Mouse (Mus musculus): ENCODE results near the gene Olfr1484. TPM values are rescaled to one million over a fixed set of nuclear protein-coding genes. Genes with fewer than 3 reads are reported as not detected.
"Not testable (repeated sequence)": the region's sequence is repeated elsewhere in the genome, so short reads cannot be mapped to it uniquely, and the experiment has no call there.

The Olfr1484 gene
- polyA plus RNA-seq (2015; fragmentation: Nextera tagmentation; extraction: Ambion mirVana): not detected in 2 replicates

DNA sequence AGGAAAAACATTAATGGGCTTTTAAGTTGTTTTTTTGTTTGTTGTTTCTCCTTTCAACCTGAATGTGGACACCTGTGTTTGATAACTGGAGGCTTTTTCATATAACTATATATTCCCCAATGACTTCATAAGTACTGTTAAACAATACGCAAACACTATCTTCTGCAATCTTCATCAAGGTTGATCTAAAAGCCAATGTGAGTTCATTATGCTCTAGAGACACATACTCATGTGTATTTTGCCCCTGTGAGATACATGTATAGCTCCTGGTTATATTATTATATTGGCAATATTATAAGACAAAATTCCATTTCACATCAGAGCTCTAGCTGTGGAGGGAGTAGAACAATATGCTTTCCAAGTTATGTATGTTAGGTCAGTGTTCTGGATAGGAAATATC lies at the start of gene Olfr1484:
Olfr1484 (plus strand) TSS at position 301 of the 400 bp plus-strand sequence.
- no peak within 1 kb of the TSS for H3K4me2 ChIP-seq (ENCODE audit: low read depth, low read length)
- WGBS (ENCODE audit: insufficient replicate concordance): 79% methylated on average over 1 of the region's 1 CpGs

GRCm38 (mm10) chr19:13617075-13617474 lies 33.8 kb downstream of the Olfr1484 start, which contains the start of gene Olfr1487:
TSS of gene Olfr1487 (plus strand) at chr19:13617375.
- H3K9me3 ChIP-seq (ENCODE audit: low read length); H3K4me3 ChIP-seq (ENCODE audit: low read depth, low read length); H3K9ac ChIP-seq (replicated peaks); H3K27ac ChIP-seq (ENCODE audit: low read depth); H3K4me2 ChIP-seq (ENCODE audit: low read depth, low read length); H3K27me3 ChIP-seq (ENCODE audit: insufficient read depth, low read length); DNase-seq; ATAC-seq; H3K36me3 ChIP-seq (replicated peaks; ENCODE audit: insufficient read depth, low read length); H3K4me1 ChIP-seq (ENCODE audit: insufficient read depth): not testable (repeated sequence)
- 81% methylated on average over 2 of the region's 2 CpGs for WGBS (ENCODE audit: insufficient replicate concordance)

More for the DNA sequence above, at the start of gene Olfr1484:
- Histone ChIP-seq H3K4me1 (ENCODE audit: insufficient read depth) (no peaks in the 10 kb centered on the region), H3K27me3 (ENCODE audit: insufficient read depth, low read length) (no peaks in the 10 kb centered on the region), H3K36me3 (replicated peaks; ENCODE audit: insufficient read depth, low read length) (no peaks in the 10 kb centered on the region), H3K4me3 (ENCODE audit: low read depth, low read length) (no peak within 1 kb of the TSS), H3K9ac (replicated peaks) (no peak within 1 kb of the TSS), H3K27ac (ENCODE audit: low read depth) (no peak within 1 kb of the TSS), H3K9me3 (ENCODE audit: low read length) (no peaks in the 10 kb centered on the region)
- DNase-seq: no peak
- no peak for ATAC-seq
- TF ChIP-seq EP300 (IDR thresholded peaks at IDR 0.05; ENCODE audit: low read depth): no peak
- no peak for TF ChIP-seq CTCF (IDR thresholded peaks at IDR 0.05; ENCODE audit: low read depth)

DNA sequence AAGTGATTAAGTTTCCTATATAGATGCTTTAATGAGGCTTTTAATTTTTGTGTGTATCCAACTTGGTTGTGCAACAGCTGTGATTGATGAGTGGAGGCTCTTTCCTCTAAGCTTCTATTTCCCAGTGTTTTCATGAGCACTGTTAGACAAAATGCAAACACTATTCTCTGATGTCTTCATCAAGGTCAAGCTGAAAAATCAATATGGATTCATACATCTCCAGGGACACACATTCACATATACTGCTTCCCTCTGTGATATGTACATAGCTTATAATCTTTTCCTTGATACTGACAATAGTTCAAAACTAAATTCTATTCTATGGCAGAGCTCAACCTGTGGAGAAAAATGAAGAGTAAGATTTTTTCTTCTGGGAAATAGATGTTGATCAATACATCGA lies 48.0 kb downstream of the Olfr1484 start, which contains the start of gene Olfr1489:
Olfr1489 (plus strand) TSS at position 301 of the 400 bp plus-strand sequence.
- H3K9me3 ChIP-seq (ENCODE audit: low read length): peaks cover 2% of the 10 kb centered on the region; the same call in 1 of the 2 replicates
- 68% methylated on average over 1 of the region's 1 CpGs for WGBS (ENCODE audit: insufficient replicate concordance)
- no peak within 1 kb of the TSS for H3K4me3 ChIP-seq (ENCODE audit: low read depth, low read length)
- no peak within 1 kb of the TSS for H3K4me2 ChIP-seq (ENCODE audit: low read depth, low read length)
- H3K9ac ChIP-seq (replicated peaks): no peak within 1 kb of the TSS
- no peaks in the 10 kb centered on the region for H3K36me3 ChIP-seq (replicated peaks; ENCODE audit: insufficient read depth, low read length)
- H3K4me1 ChIP-seq (ENCODE audit: insufficient read depth): no peaks in the 10 kb centered on the region
- no peak for TF ChIP-seq CTCF (IDR thresholded peaks at IDR 0.05; ENCODE audit: low read depth)
- no peak for TF ChIP-seq EP300 (IDR thresholded peaks at IDR 0.05; ENCODE audit: low read depth)
- ATAC-seq (no peak), DNase-seq (no peak)
- no peaks in the 10 kb centered on the region for H3K27me3 ChIP-seq (ENCODE audit: insufficient read depth, low read length)
- no peak within 1 kb of the TSS for H3K27ac ChIP-seq (ENCODE audit: low read depth)

Small RNA genes lying within 50 kb of the gene (microRNA-seq; reads per million reads assigned to microRNA genes)
- gene Gm22323 (not detected), gene Gm23931 (not detected)

Other genes starting within 250 kb of the Olfr1484 start
- not detected in 2 replicates for gene Olfr1466, start 244.6 kb upstream of the Olfr1484 start, polyA plus RNA-seq (2015; fragmentation: Nextera tagmentation; extraction: Ambion mirVana)
- not detected in 2 replicates for gene Olfr1467, start 221.3 kb upstream of the Olfr1484 start, polyA plus RNA-seq (2015; fragmentation: Nextera tagmentation; extraction: Ambion mirVana)
- not detected in 2 replicates for gene Olfr1469, start 175.7 kb upstream of the Olfr1484 start, polyA plus RNA-seq (2015; fragmentation: Nextera tagmentation; extraction: Ambion mirVana)
- not detected in 2 replicates for gene Olfr1471, start 140.1 kb upstream of the Olfr1484 start, polyA plus RNA-seq (2015; fragmentation: Nextera tagmentation; extraction: Ambion mirVana)
- not detected in 2 replicates for gene Olfr1472, start 127.4 kb upstream of the Olfr1484 start, polyA plus RNA-seq (2015; fragmentation: Nextera tagmentation; extraction: Ambion mirVana)
- gene Olfr1474, start 113.9 kb upstream of the Olfr1484 start, polyA plus RNA-seq (2015; fragmentation: Nextera tagmentation; extraction: Ambion mirVana): not detected in 2 replicates
- gene Olfr1475, start 103.3 kb upstream of the Olfr1484 start, polyA plus RNA-seq (2015; fragmentation: Nextera tagmentation; extraction: Ambion mirVana): not detected in 2 replicates
- gene Olfr1477, start 83.0 kb upstream of the Olfr1484 start, polyA plus RNA-seq (2015; fragmentation: Nextera tagmentation; extraction: Ambion mirVana): not detected in 2 replicates
- gene Olfr1480, start 55.6 kb upstream of the Olfr1484 start, polyA plus RNA-seq (2015; fragmentation: Nextera tagmentation; extraction: Ambion mirVana): not detected in 2 replicates
- not detected in 2 replicates for gene Olfr1487, start 33.9 kb downstream of the Olfr1484 start, polyA plus RNA-seq (2015; fragmentation: Nextera tagmentation; extraction: Ambion mirVana)
- gene Olfr1489, start 48.1 kb downstream of the Olfr1484 start, polyA plus RNA-seq (2015; fragmentation: Nextera tagmentation; extraction: Ambion mirVana): not detected in 2 replicates
- gene Olfr1490, start 67.6 kb downstream of the Olfr1484 start, polyA plus RNA-seq (2015; fragmentation: Nextera tagmentation; extraction: Ambion mirVana): not detected in 2 replicates
- gene Olfr1491, start 113.8 kb downstream of the Olfr1484 start, polyA plus RNA-seq (2015; fragmentation: Nextera tagmentation; extraction: Ambion mirVana): not detected in 2 replicates
- not detected in 2 replicates for gene Olfr1493-ps1, start 139.8 kb downstream of the Olfr1484 start, polyA plus RNA-seq (2015; fragmentation: Nextera tagmentation; extraction: Ambion mirVana)
- gene Olfr1494, start 156.2 kb downstream of the Olfr1484 start, polyA plus RNA-seq (2015; fragmentation: Nextera tagmentation; extraction: Ambion mirVana): not detected in 2 replicates
- not detected in 2 replicates for gene Olfr1495, start 181.1 kb downstream of the Olfr1484 start, polyA plus RNA-seq (2015; fragmentation: Nextera tagmentation; extraction: Ambion mirVana)
- gene Olfr1496, start 194.4 kb downstream of the Olfr1484 start, polyA plus RNA-seq (2015; fragmentation: Nextera tagmentation; extraction: Ambion mirVana): not detected in 2 replicates
- not detected in 2 replicates for gene Olfr1497, start 214.7 kb downstream of the Olfr1484 start, polyA plus RNA-seq (2015; fragmentation: Nextera tagmentation; extraction: Ambion mirVana)
- not detected in 2 replicates for gene Olfr1499, start 235.9 kb downstream of the Olfr1484 start, polyA plus RNA-seq (2015; fragmentation: Nextera tagmentation; extraction: Ambion mirVana)
- gene Olfr1500, start 247.0 kb downstream of the Olfr1484 start, polyA plus RNA-seq (2015; fragmentation: Nextera tagmentation; extraction: Ambion mirVana): not detected in 2 replicates

Measured in liver, postnatal 0 days (tissue).